ENCODE assay signal across 11 mouse cellular contexts in genomic region chr9:20943396-20943795, GRCm38 (mm10). TPM values are rescaled to one million over a fixed set of nuclear protein-coding genes. Genes with fewer than 3 reads are reported as not detected.
DNase-seq lines count a peak whose midpoint lies in the region; ATAC-seq and TF ChIP-seq lines count a peak whose summit lies in the region.
"Had no signal": no experiment of that assay in that cellular context is flagged by ENCODE, and none has a peak within 500 bp of the region (broad histone marks: within the 10 kb centered on the region; RNA-seq: fewer than 3 reads in every experiment).

No protein-coding gene starts in this region.

- H3K36me3 ChIP-seq in lung, embryonic 16.5 days (ENCODE audit: control insufficient read depth, insufficient read depth, low read length), result peaks cover 30% of the 10 kb centered on the region
- H3K36me3 ChIP-seq in limb, embryonic 14.5 days (ENCODE audit: control insufficient read depth, insufficient read depth, low read length), result peaks cover 46% of the 10 kb centered on the region

- H3K4me1 ChIP-seq in lung, embryonic 16.5 days (replicated peaks; ENCODE audit: control insufficient read depth, insufficient read depth, low read length), result peaks cover 3% of the 10 kb centered on the region
- peaks cover 13% of the 10 kb centered on the region; the same call in 1 of the 2 replicates for H3K4me1 ChIP-seq in limb, embryonic 14.5 days (ENCODE audit: control insufficient read depth, insufficient read depth, low read length)

- H3K27me3 ChIP-seq in lung, embryonic 16.5 days (ENCODE audit: control insufficient read depth, insufficient read depth, low read depth, low read length), result no peaks in the 10 kb centered on the region
- no peaks in the 10 kb centered on the region for H3K27me3 ChIP-seq in limb, embryonic 14.5 days (ENCODE audit: control insufficient read depth, insufficient read depth, low read length)
- H3K27me3 ChIP-seq: lung, embryonic 15.5 days had no signal

- 82% methylated on average over 7 of the region's 7 CpGs for WGBS in lung, embryonic 16.5 days
- WGBS in limb, embryonic 14.5 days, result 87% methylated on average over 7 of the region's 7 CpGs

- 0 out of 2 replicates have a peak, but pooled peaks have one; percentile 16 for ATAC-seq in lung, embryonic 16.5 days (ENCODE audit: low read depth)
- no peak for ATAC-seq in limb, embryonic 14.5 days (ENCODE audit: low FRiP score, low read depth)

- H3K4me3 ChIP-seq in lung, embryonic 16.5 days (ENCODE audit: low read length), result no peak overlapping the region
- H3K4me3 ChIP-seq in limb, embryonic 14.5 days (replicated peaks; ENCODE audit: low read length), result no peak overlapping the region
- H3K4me3 ChIP-seq: lung, embryonic 15.5 days had no signal

- H3K9ac ChIP-seq in lung, embryonic 16.5 days (ENCODE audit: low read length), result 0 out of 2 replicates have a peak overlapping the region, but pooled peaks have one; percentile 26
- H3K9ac ChIP-seq in limb, embryonic 14.5 days (ENCODE audit: low read depth, low read length, severe bottlenecking), result no peak overlapping the region
- H3K9ac ChIP-seq: lung, embryonic 15.5 days had no signal

- no peak overlapping the region for H3K4me2 ChIP-seq in lung, embryonic 16.5 days (ENCODE audit: low read depth, low read length)
- H3K4me2 ChIP-seq in limb, embryonic 14.5 days (replicated peaks; ENCODE audit: low read depth, low read length, severe bottlenecking), result no peak overlapping the region
- H3K4me2 ChIP-seq: lung, embryonic 15.5 days had no signal

- DNase-seq in cerebellum, adult 18-20 months, result peak; percentile 12 to 20
- DNase-seq in cerebellum, postnatal 4 days (ENCODE audit: low spot score in 2 of 2), result no peak
- DNase-seq in lung, adult 18-20 months, result no peak
- peak; percentile 88 to 89 for DNase-seq in adrenal gland, postnatal 36 days
- DNase-seq in limb, embryonic 14.5 days (ENCODE audit: low spot score), result no peak
- no peak for DNase-seq in thymus, postnatal 25 days
- DNase-seq in spleen, postnatal 14 days (ENCODE audit: low spot score in 2 of 2), result no peak
- DNase-seq: kidney, adult 11 months; right cerebral cortex, adult 18-20 months had no signal

- no peak for TF ChIP-seq POLR2A in limb, embryonic 14.5 days (IDR thresholded peaks at IDR 0.05; ENCODE audit: borderline replicate concordance, extremely low read depth, insufficient read depth, insufficient read length)

- peak overlapping the region; percentile 10; the same call in 1 of the 2 replicates for H3K27ac ChIP-seq in lung, embryonic 16.5 days (ENCODE audit: low read length)
- 0 out of 2 replicates have a peak overlapping the region, but pooled peaks have one; percentile 28 for H3K27ac ChIP-seq in limb, embryonic 14.5 days (replicated peaks; ENCODE audit: low read depth, low read length)
- H3K27ac ChIP-seq: lung, embryonic 15.5 days had no signal

- no peaks in the 10 kb centered on the region for H3K9me3 ChIP-seq in lung, embryonic 16.5 days (ENCODE audit: control insufficient read depth, low read length)
- H3K9me3 ChIP-seq in limb, embryonic 14.5 days (ENCODE audit: control insufficient read depth, low read length), result no peaks in the 10 kb centered on the region
- H3K9me3 ChIP-seq: lung, embryonic 15.5 days had no signal

RNA-seq across cellular contexts. Expression of gene Dnmt1, which starts 16.3 kb away (rescaled TPM):
- polyA plus RNA-seq in lung, embryonic 16.5 days (2015; fragmentation: Nextera tagmentation; extraction: Ambion mirVana), result 92.5 and 97.1 TPM in 2 replicates
- total RNA-seq in adrenal gland, postnatal 36 days (2021), result 10 to 100 TPM; 42.9 to 59.7 TPM
- 115 and 118 TPM in 2 replicates for polyA plus RNA-seq in limb, embryonic 14.5 days (2012; rRNA removed)
- polyA plus RNA-seq in limb, embryonic 14.5 days (2014; fragmentation: Nextera tagmentation; extraction: Ambion mirVana), result 60.9 and 62.0 TPM in 2 replicates

RNA-seq across cellular contexts. Expression of gene S1pr2, which starts 33.2 kb away (rescaled TPM):
- polyA plus RNA-seq in lung, embryonic 16.5 days (2015; fragmentation: Nextera tagmentation; extraction: Ambion mirVana), result 63.5 and 67.2 TPM in 2 replicates
- 10 to 100 TPM; 16.5 to 19.2 TPM for total RNA-seq in adrenal gland, postnatal 36 days (2021)
- 28.3 and 37.6 TPM in 2 replicates for polyA plus RNA-seq in limb, embryonic 14.5 days (2012; rRNA removed)
- polyA plus RNA-seq in limb, embryonic 14.5 days (2014; fragmentation: Nextera tagmentation; extraction: Ambion mirVana), result 59.9 and 67.9 TPM in 2 replicates

RNA-seq across cellular contexts. Expression of gene Eif3g, which starts 45.0 kb away (rescaled TPM):
- 255 and 258 TPM in 2 replicates for polyA plus RNA-seq in lung, embryonic 16.5 days (2015; fragmentation: Nextera tagmentation; extraction: Ambion mirVana)
- total RNA-seq in adrenal gland, postnatal 36 days (2021), result 100 to 1,000 TPM; 154 to 178 TPM
- polyA plus RNA-seq in limb, embryonic 14.5 days (2012; rRNA removed), result 167 and 179 TPM in 2 replicates
- polyA plus RNA-seq in limb, embryonic 14.5 days (2014; fragmentation: Nextera tagmentation; extraction: Ambion mirVana), result 287 and 289 TPM in 2 replicates

RNA-seq across cellular contexts. Expression of gene Ppan, which starts 55.4 kb away (rescaled TPM):
- polyA plus RNA-seq in lung, embryonic 16.5 days (2015; fragmentation: Nextera tagmentation; extraction: Ambion mirVana), result 57.3 and 64.1 TPM in 2 replicates
- 10 to 100 TPM; 26.6 to 45.4 TPM for total RNA-seq in adrenal gland, postnatal 36 days (2021)
- 147 and 175 TPM in 2 replicates for polyA plus RNA-seq in limb, embryonic 14.5 days (2012; rRNA removed)
- polyA plus RNA-seq in limb, embryonic 14.5 days (2014; fragmentation: Nextera tagmentation; extraction: Ambion mirVana), result 79.8 and 82.7 TPM in 2 replicates

RNA-seq across cellular contexts. Expression of gene Mrpl4, which starts 59.1 kb away (rescaled TPM):
- 156 TPM in 2 replicates for polyA plus RNA-seq in lung, embryonic 16.5 days (2015; fragmentation: Nextera tagmentation; extraction: Ambion mirVana)
- total RNA-seq in adrenal gland, postnatal 36 days (2021), result 100 to 1,000 TPM; 122 to 130 TPM
- polyA plus RNA-seq in limb, embryonic 14.5 days (2012; rRNA removed), result 89.0 and 114 TPM in 2 replicates
- 115 and 118 TPM in 2 replicates for polyA plus RNA-seq in limb, embryonic 14.5 days (2014; fragmentation: Nextera tagmentation; extraction: Ambion mirVana)

Comparison
In these comparisons a context has a peak if more than half of its experiments do, and no peak if none do; other contexts are left out.
1. DNase-seq: peak in cerebellum, adult 18-20 months (2 of 2) and adrenal gland, postnatal 36 days (2 of 2); none in cerebellum, postnatal 4 days (0 of 2), lung, adult 18-20 months (0 of 2), limb, embryonic 14.5 days (single experiment), thymus, postnatal 25 days (single experiment) and spleen, postnatal 14 days (0 of 2).